Mouse (Mus musculus) gastrocnemius, adult 2 months (tissue): Measurements from ENCODE around the gene Arhgef26. TPM values are rescaled to one million over a fixed set of nuclear protein-coding genes. Genes with fewer than 3 reads are reported as not detected.
A peak's percentile ranks its signal among the peaks of the same experiment; 100 is the strongest.

Source experiments
- DNase-seq: peaks from one replicate; pipeline ENCODE4 v3.0.0; 2022
- H3K27ac ChIP-seq: fragments of 200-600 bp; 2 replicates; pipeline ENCODE4 v1.8.1; 2022; ENCODE audit warnings: mild to moderate bottlenecking
- H3K4me3 ChIP-seq: fragments of 200-600 bp; 2 replicates; pipeline ENCODE4 v1.8.1; 2022; ENCODE audit warnings: mild to moderate bottlenecking, moderate library complexity
- CTCF ChIP-seq: fragments of 200-600 bp; IDR thresholded peaks from 2 replicates; pipeline ENCODE4 v1.8.1; 2022; ENCODE audit warnings: antibody characterized with exemption, mild to moderate bottlenecking, moderate library complexity
- intact Hi-C: fragments of 180-260 bp; cut with DNase I; formaldehyde crosslinking; loops from one replicate; pipeline ENCODE4 v1.15.1; 2025
- total RNA-seq, 2 experiments: library from RNA; stranded (reverse); gene quantifications; 2 replicates each; pipeline ENCODE4 v1.2.3; 2021

The Arhgef26 gene
- total RNA-seq, 2 experiments from 2014 or later = 0.43 to 2.3 TPM

DNA sequence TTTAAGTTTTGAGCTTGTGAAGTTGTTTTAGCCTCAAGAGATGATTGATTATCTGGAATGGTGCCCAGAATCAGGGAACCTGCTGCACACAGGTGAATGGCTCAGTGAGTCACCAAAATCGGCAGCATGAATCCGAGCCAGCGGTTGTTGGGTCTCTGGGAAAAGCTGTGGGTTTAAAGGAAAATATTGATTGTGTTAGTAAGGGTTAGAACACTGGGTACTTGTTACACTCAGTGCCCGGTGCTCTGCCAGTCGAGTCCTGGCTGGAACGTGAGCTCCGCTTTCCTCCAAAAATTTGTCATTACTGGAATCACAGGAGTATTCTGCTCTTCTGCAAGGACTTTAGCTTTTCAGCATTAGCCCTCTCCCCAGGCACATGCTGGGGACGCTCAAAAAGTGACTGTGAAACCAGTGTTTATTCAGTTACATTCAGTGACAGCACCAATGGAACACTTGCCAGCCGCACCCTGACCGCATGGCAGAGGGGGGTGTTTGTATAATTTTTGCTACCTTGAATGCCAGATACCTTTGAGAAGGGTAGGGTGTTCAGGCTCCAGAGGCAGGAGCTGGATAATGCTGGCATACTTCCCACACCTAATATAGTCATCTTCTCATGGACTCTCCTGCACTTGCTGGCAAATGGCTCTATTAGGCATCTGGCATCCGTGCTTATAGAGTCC, 11.2 kb downstream of the Arhgef26 start:
- no peak overlapping the region for H3K27ac ChIP-seq
- intact Hi-C loops = loop anchor here (10.0 kb wide), 1 partner anchor 135 kb away; no protein-coding TSS in a partner anchor
- DNase-seq = no peak
- no peak for TF ChIP-seq CTCF
- no peak overlapping the region for H3K4me3 ChIP-seq

GRCm38 (mm10) chr3:62352071-62352470, 13.9 kb downstream of the Arhgef26 start:
- no peak for DNase-seq
- no peak for TF ChIP-seq CTCF
- intact Hi-C loops = no loop called here
- Histone ChIP-seq H3K4me3 (no peak overlapping the region), H3K27ac (no peak overlapping the region)

- Histone ChIP-seq H3K4me3 (no peak overlapping the region), H3K27ac (no peak overlapping the region)
- intact Hi-C loops = no loop called here
- DNase-seq = no peak
- TF ChIP-seq CTCF = no peak
Observed at GRCm38 (mm10) chr3:62352876-62353275, 14.7 kb downstream of the Arhgef26 start.

GRCm38 (mm10) chr3:62367882-62368281, 29.7 kb downstream of the Arhgef26 start:
- intact Hi-C loops = no loop called here
- no peak overlapping the region for H3K27ac ChIP-seq
- no peak for TF ChIP-seq CTCF

DNA sequence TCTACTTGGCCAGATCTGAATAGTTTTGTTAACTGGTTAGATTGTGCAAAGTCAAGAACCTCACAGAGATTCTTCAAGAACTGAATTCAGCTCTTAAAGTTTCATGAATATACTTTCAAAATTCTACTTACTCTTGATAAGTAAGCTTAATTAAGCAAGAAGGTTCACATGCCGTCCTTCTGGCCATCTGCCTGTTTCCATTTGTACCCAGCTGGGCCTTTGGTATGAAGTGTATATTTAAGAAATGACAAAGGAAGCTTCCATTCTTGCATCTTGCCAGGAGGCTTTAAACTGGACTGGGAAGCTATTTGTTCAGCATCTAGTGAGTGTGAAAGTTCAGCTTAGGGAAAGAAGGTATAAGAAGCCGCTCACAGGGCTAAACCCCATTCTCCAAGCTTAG, 34.7 kb downstream of the Arhgef26 start:
- Histone ChIP-seq H3K27ac (no peak overlapping the region), H3K4me3 (no peak overlapping the region)
- intact Hi-C loops = no loop called here
- TF ChIP-seq CTCF = no peak
- DNase-seq = no peak

More at GRCm38 (mm10) chr3:62367882-62368281, 29.7 kb downstream of the Arhgef26 start:
- H3K4me3 ChIP-seq = no peak overlapping the region
- no peak for DNase-seq

DNA sequence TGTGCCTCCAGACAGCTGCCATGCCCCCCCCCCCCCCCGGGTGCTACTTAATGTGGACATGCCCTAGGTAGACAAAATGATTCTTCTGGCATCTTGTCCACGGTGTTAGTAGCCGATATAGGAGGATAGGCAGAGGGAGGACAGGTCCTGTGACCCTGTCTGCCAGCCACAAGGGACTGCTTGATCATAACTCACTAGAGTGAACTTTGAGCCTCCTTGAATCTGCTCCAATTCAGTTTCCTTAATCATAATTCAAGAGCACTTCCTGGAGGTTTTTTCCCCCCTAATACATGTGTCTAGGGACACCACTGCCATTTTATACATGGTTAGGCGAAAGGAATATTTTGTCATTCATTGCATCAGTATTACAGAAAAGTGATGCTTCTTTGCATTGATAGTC, 36.2 kb downstream of the Arhgef26 start:
- TF ChIP-seq CTCF = no peak
- DNase-seq = no peak
- intact Hi-C loops = no loop called here
- H3K27ac ChIP-seq = peak overlapping the region; percentile 54; the same call in 1 of the 2 replicates
- H3K4me3 ChIP-seq = no peak overlapping the region

DNA sequence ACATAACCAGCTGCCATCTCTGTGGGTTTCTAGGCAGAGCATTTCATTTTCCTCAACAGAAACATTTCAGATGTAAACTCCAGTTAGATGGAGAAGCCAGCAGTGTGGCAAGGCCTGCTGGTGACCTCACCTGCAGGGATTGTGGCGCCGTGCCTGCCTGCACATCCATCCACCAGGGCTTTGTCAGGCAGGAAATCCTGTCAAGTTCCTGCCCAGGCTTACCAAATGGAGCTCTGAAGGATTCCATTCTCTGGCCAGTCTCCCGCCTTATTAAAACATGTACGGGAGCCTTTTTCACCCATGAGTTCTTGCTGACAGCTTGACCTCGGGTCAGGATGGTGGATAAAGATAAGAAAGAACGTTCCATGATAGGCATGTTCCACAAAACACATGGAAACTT, 36.7 kb downstream of the Arhgef26 start:
- no peak for TF ChIP-seq CTCF
- intact Hi-C loops = no loop called here
- no peak overlapping the region for H3K4me3 ChIP-seq
- H3K27ac ChIP-seq = peak overlapping the region; percentile 54
- DNase-seq = peak; percentile 31

GRCm38 (mm10) chr3:62376719-62377118, 38.6 kb downstream of the Arhgef26 start:
- no peak for DNase-seq
- H3K4me3 ChIP-seq = no peak overlapping the region
- intact Hi-C loops = no loop called here
- no peak for TF ChIP-seq CTCF
- no peak overlapping the region for H3K27ac ChIP-seq

DNA sequence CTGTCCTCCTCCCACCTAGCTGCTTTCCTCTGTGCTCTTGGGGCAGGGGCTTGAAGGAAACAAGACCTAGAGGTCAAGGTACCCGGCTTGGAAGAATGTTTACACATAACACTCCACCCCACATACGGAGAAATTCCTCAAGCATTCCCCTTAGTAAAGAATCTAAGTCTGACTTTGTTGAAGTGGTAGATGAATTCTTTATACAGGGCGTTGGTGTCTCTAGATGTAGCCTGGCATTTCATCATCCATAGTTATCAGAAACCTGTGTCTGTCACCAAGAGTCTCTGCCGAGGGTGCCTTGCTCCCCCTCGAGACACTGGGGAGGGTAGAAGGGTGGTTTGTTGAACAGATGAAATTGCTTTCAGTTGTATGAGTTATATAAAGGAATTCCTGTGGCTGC, 41.8 kb downstream of the Arhgef26 start:
- intact Hi-C loops = no loop called here
- Histone ChIP-seq H3K4me3 (no peak overlapping the region), H3K27ac (no peak overlapping the region)
- no peak for TF ChIP-seq CTCF
- no peak for DNase-seq

- no peak for DNase-seq
- Histone ChIP-seq H3K4me3 (no peak overlapping the region), H3K27ac (no peak overlapping the region)
- no peak for TF ChIP-seq CTCF
- intact Hi-C loops = no loop called here
Observed at GRCm38 (mm10) chr3:62380420-62380819, 42.3 kb downstream of the Arhgef26 start.

DNA sequence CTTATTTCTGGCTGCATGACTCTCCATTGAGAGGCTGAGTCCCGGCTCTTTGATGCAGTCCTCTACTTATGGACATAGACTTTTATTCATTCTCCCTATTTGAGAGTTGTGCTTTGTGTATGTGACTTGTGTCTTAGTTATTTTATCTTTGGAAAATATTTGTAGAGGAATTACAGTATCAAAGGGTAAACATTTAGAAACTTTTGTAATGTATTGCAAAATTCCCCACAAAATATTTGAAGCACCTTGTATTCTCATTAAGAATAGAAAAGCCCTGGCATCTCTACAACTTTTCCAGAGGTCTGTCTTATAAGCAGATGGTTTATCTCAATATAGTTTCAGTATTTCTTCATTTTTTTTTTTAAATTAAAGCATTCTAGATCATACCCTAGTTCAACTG, 44.7 kb downstream of the Arhgef26 start:
- TF ChIP-seq CTCF = no peak

DNA sequence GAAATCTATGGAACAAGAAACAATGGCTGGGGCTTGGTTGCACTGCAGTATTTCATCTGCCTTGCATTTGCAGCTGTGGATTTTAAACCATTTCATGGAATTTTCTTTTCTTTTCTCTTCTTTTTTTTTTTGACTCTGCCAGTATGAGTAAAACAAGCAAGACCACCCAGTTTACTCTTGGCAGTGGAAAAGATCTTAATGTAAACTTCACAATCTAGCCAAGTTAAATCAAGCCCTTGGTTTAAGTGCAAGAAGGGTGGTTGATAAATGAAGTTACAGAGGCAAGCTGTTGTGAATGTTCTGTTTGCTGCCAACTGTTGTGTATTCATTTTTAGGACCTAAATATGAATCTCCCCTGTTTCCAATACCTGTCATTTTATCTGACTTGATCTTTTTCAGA, 54.5 kb downstream of the Arhgef26 start:
- no peak for TF ChIP-seq CTCF
- intact Hi-C loops = no loop called here

More for the DNA sequence above, 44.7 kb downstream of the Arhgef26 start:
- DNase-seq = no peak
- intact Hi-C loops = no loop called here
- Histone ChIP-seq H3K27ac (no peak overlapping the region), H3K4me3 (no peak overlapping the region)

GRCm38 (mm10) chr3:62394284-62394683, 56.1 kb downstream of the Arhgef26 start:
- no peak for DNase-seq
- Histone ChIP-seq H3K27ac (no peak overlapping the region), H3K4me3 (no peak overlapping the region)
- intact Hi-C loops = no loop called here
- TF ChIP-seq CTCF = no peak

More for the DNA sequence above, 54.5 kb downstream of the Arhgef26 start:
- DNase-seq = no peak
- Histone ChIP-seq H3K4me3 (no peak overlapping the region), H3K27ac (no peak overlapping the region)

DNA sequence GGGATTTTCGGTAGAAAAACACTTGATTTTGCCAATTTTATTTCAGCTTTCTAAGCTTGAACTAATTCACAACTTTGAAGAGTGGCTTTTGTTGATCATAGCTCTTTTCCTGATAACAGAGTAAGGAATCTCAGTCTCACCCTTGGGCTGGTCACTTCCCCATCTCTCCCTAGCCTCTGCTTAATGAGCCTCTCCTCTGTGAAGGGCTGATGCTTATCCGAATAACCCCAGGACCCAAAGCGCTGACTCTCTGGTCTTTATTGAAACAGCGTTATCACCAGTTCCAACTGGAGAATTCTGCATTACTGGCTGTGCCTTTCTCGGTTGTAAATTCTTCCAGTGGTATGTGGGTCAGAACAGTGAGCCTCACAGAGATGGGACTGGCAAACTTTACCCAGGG, 57.2 kb downstream of the Arhgef26 start:
- intact Hi-C loops = no loop called here
- no peak overlapping the region for H3K4me3 ChIP-seq
- no peak overlapping the region for H3K27ac ChIP-seq
- no peak for TF ChIP-seq CTCF
- no peak for DNase-seq
